7 mouse cellular contexts compared by ENCODE assay signal in the genomic region with DNA sequence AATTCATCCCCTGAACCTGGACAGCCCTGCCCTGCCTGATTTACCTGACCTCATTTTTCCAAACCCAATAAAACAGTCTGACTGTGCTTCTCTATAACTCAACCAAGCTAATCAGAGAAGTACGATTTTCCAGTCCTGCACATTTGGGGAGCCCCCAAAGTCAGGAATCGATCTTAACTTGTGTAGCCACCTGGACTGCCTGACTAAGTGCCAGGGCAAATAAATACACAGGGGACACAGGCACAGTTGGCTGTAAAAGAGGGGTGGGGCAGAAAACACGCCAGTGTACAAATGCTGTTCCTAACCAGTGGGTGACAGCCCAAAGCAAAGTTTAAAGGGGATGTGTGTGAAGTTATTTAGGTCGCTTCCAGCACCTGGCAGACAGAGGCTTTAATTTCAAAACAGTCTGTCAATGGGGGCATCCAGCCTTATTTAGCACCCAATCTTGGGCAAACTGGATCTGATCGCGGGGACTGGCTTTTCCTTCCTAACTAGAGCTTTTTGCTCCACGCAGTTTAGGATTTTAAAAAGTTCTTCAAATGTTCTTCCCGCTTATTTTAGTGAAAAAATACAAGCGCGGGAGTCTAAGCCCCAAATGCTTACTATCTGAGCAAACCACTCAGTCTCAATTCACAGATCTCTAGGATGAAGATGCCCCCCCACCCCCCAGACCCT. TPM values are rescaled to one million over a fixed set of nuclear protein-coding genes. Genes with fewer than 3 reads are reported as not detected.
DNase-seq lines count a peak whose midpoint lies in the region; ATAC-seq and TF ChIP-seq lines count a peak whose summit lies in the region.

No protein-coding gene starts in this region.

- DNase-seq in thymus, adult 2 months = peak; percentile 16
- DNase-seq in thymus, adult 18-20 months = no peak
- no peak for DNase-seq in embryonic facial prominence, embryonic 11.5 days (ENCODE audit: low spot score)
- DNase-seq in left cerebral cortex, adult 11 months (ENCODE audit: low spot score) = no peak
- DNase-seq in ovary, postnatal 36 days (ENCODE audit: low spot score) = no peak

- 3% methylated on average over 10 of the region's 10 CpGs for WGBS in thymus, adult 2 months
- 7% methylated on average over 10 of the region's 10 CpGs for WGBS in embryonic facial prominence, embryonic 11.5 days
- 2% methylated on average over 10 of the region's 10 CpGs for WGBS in intestine, postnatal 0 days

- TF ChIP-seq POLR2A in thymus, adult 2 months (IDR thresholded peaks at IDR 0.05; ENCODE audit: control insufficient read depth, extremely low read depth, insufficient read depth, low read length, poor library complexity) = no peak
- no peak for TF ChIP-seq POLR2A in myocyte (IDR thresholded peaks at IDR 0.05; ENCODE audit: insufficient read length, low read depth)

- no peak for ATAC-seq in embryonic facial prominence, embryonic 11.5 days (replicated peaks; ENCODE audit: insufficient number of reproducible peaks, low FRiP score, low TSS enrichment, low read depth)
- no peak for ATAC-seq in intestine, postnatal 0 days

- H3K36me3 ChIP-seq in thymus, adult 2 months (ENCODE audit: control insufficient read depth, insufficient read depth, low read length) = peaks cover 5% of the 10 kb centered on the region
- H3K36me3 ChIP-seq in embryonic facial prominence, embryonic 11.5 days (replicated peaks; ENCODE audit: control insufficient read depth, insufficient read depth, low read depth, low read length) = no peaks in the 10 kb centered on the region; the same call in 1 of the 2 replicates
- peaks cover 18% of the 10 kb centered on the region for H3K36me3 ChIP-seq in intestine, postnatal 0 days (ENCODE audit: control insufficient read depth, insufficient read depth)
- peaks cover 37% of the 10 kb centered on the region for H3K36me3 ChIP-seq in myocyte (ENCODE audit: control insufficient read depth, insufficient read depth)

- H3K79me2 ChIP-seq in myocyte (ENCODE audit: control insufficient read depth, insufficient read depth) = peaks cover 53% of the 10 kb centered on the region

- no peaks in the 10 kb centered on the region for H3K27me3 ChIP-seq in thymus, adult 2 months (ENCODE audit: control insufficient read depth, insufficient read depth, low read length)
- H3K27me3 ChIP-seq in embryonic facial prominence, embryonic 11.5 days (ENCODE audit: control insufficient read depth, insufficient read depth, low read length) = no peaks in the 10 kb centered on the region
- H3K27me3 ChIP-seq in intestine, postnatal 0 days (replicated peaks; ENCODE audit: control insufficient read depth, insufficient read depth, low read length) = no peaks in the 10 kb centered on the region
- no peaks in the 10 kb centered on the region for H3K27me3 ChIP-seq in myocyte (ENCODE audit: control insufficient read depth, insufficient read depth, insufficient read length)

- no peak for TF ChIP-seq CTCF in thymus, adult 2 months (IDR thresholded peaks at IDR 0.05; ENCODE audit: borderline replicate concordance, control insufficient read depth, extremely low read depth, insufficient read depth, low read length, poor library complexity)
- TF ChIP-seq CTCF in intestine, postnatal 0 days (IDR thresholded peaks at IDR 0.05; ENCODE audit: low read depth) = no peak

- H3ac ChIP-seq in myocyte (ENCODE audit: control insufficient read depth, insufficient read length) = peak overlapping the region; percentile 42

- peak overlapping the region; percentile 75 for H3K9ac ChIP-seq in embryonic facial prominence, embryonic 11.5 days (replicated peaks; ENCODE audit: low read length)
- peak overlapping the region; percentile 67 for H3K9ac ChIP-seq in intestine, postnatal 0 days (ENCODE audit: low read depth, low read length)

- H3K4me3 ChIP-seq in thymus, adult 2 months (ENCODE audit: control insufficient read depth, insufficient read depth, low read length) = peak overlapping the region; percentile 69
- H3K4me3 ChIP-seq in embryonic facial prominence, embryonic 11.5 days (ENCODE audit: low read depth, low read length) = peak overlapping the region; percentile 69
- peak overlapping the region; percentile 69 for H3K4me3 ChIP-seq in intestine, postnatal 0 days (ENCODE audit: low read depth, low read length)
- peak overlapping the region; percentile 96 for H3K4me3 ChIP-seq in myocyte

- peak overlapping the region; percentile 74 for H3K4me2 ChIP-seq in embryonic facial prominence, embryonic 11.5 days (ENCODE audit: low read depth, low read length)
- peak overlapping the region; percentile 81 for H3K4me2 ChIP-seq in intestine, postnatal 0 days (replicated peaks; ENCODE audit: low read depth)
- H3K4me2 ChIP-seq in myocyte (ENCODE audit: low read depth) = peak overlapping the region; percentile 91

- H3K27ac ChIP-seq in thymus, adult 2 months (ENCODE audit: control insufficient read depth, insufficient read depth, low read length) = peak overlapping the region; percentile 6; the same call in 1 of the 2 replicates
- no peak overlapping the region for H3K27ac ChIP-seq in embryonic facial prominence, embryonic 11.5 days (replicated peaks; ENCODE audit: low read depth, low read length)
- no peak overlapping the region for H3K27ac ChIP-seq in intestine, postnatal 0 days (ENCODE audit: low read depth, low read length)

- no peaks in the 10 kb centered on the region for H3K9me3 ChIP-seq in embryonic facial prominence, embryonic 11.5 days (replicated peaks; ENCODE audit: control insufficient read depth, low read length)
- H3K9me3 ChIP-seq in intestine, postnatal 0 days (ENCODE audit: control insufficient read depth) = no peaks in the 10 kb centered on the region

- peaks cover 8% of the 10 kb centered on the region for H3K4me1 ChIP-seq in thymus, adult 2 months (replicated peaks; ENCODE audit: control insufficient read depth, insufficient read depth, low read length)
- no peaks in the 10 kb centered on the region for H3K4me1 ChIP-seq in embryonic facial prominence, embryonic 11.5 days (ENCODE audit: control insufficient read depth, insufficient read depth, low read length)
- H3K4me1 ChIP-seq in intestine, postnatal 0 days (replicated peaks; ENCODE audit: control insufficient read depth, insufficient read depth, low read length) = 0 out of 2 replicates have a peak, but pooled peaks cover 2% of the 10 kb centered on the region

TF ChIP-seq in myocyte, 11 proteins besides CTCF, POLR2A, EP300 and RAD21:
- TF ChIP-seq MYOG (IDR thresholded peaks at IDR 0.05; ENCODE audit: control insufficient read depth in 1 of 3, insufficient read depth in 1 of 3, insufficient read length in 2 of 3, low read depth in 2 of 3) (no peak), MYOD1 (IDR thresholded peaks at IDR 0.05; ENCODE audit: control insufficient read depth in 1 of 3, insufficient read length in 2 of 3, low read depth in 2 of 3) (peak in 1 of 3 experiments; percentile 5)

RNA-seq across cellular contexts. Expression of a gene that starts 0.7 kb away (rescaled TPM):
- polyA plus RNA-seq in thymus, adult 2 months (2012; rRNA removed) = 16.9 and 21.4 TPM in 2 replicates
- 98.3 and 116 TPM in 2 replicates for polyA plus RNA-seq in embryonic facial prominence, embryonic 11.5 days (2014; fragmentation: Nextera tagmentation; extraction: Ambion mirVana)
- 29.1 and 31.6 TPM in 2 replicates for polyA plus RNA-seq in intestine, postnatal 0 days (2015; fragmentation: Nextera tagmentation; extraction: Ambion mirVana)
- 138 TPM for polyA plus RNA-seq in myocyte (2012; fragmentation: generic; extraction: Trizol)
